Mouse (Mus musculus) gonadal fat pad, adult 2 months (tissue): ENCODE measurements around the gene 2310079G19Rik. TPM values are rescaled to one million over a fixed set of nuclear protein-coding genes. Genes with fewer than 3 reads are reported as not detected.

Source experiments
- polyA plus RNA-seq: library from polyadenylated mRNA; depleted of rRNA; stranded (reverse); fragments of >200 nt; gene quantifications from 2 replicates; pipeline ENCODE4 v1.2.3, GENCODE M21; 2012; rRNA removed

2310079G19Rik gene
- polyA plus RNA-seq, 1 experiment: not detected

Other genes with a start within 250 kb of the 2310079G19Rik start
- gene Cldn17, start 120.7 kb downstream of the 2310079G19Rik start, polyA plus RNA-seq: not detected in 2 replicates
- 40.6 and 42.3 TPM in 2 replicates for gene Cldn8, start 64.5 kb downstream of the 2310079G19Rik start, polyA plus RNA-seq
- not detected in 2 replicates for gene Krtap24-1, start 15.4 kb downstream of the 2310079G19Rik start, polyA plus RNA-seq
- gene Krtap26-1, start 20.1 kb upstream of the 2310079G19Rik start, polyA plus RNA-seq: not detected in 2 replicates
- gene Krtap27-1, start 44.0 kb upstream of the 2310079G19Rik start, polyA plus RNA-seq: not detected in 2 replicates
- not detected in 2 replicates for gene 2310061N02Rik, start 80.3 kb upstream of the 2310079G19Rik start, polyA plus RNA-seq
- not detected in 2 replicates for gene Krtap13-1, start 101.2 kb upstream of the 2310079G19Rik start, polyA plus RNA-seq
- not detected in 2 replicates for gene Krtap13, start 124.0 kb upstream of the 2310079G19Rik start, polyA plus RNA-seq
- gene 2310034C09Rik, start 131.2 kb upstream of the 2310079G19Rik start, polyA plus RNA-seq: not detected in 2 replicates
- not detected in 2 replicates for gene 2310057N15Rik, start 146.5 kb upstream of the 2310079G19Rik start, polyA plus RNA-seq
- gene Gm5965, start 150.2 kb upstream of the 2310079G19Rik start, polyA plus RNA-seq: not detected in 2 replicates
- gene Gm20741, start 184.6 kb upstream of the 2310079G19Rik start, polyA plus RNA-seq: not detected in 2 replicates
- not detected in 2 replicates for gene Krtap15, start 192.5 kb upstream of the 2310079G19Rik start, polyA plus RNA-seq
- not detected in 2 replicates for gene Krtap14, start 198.5 kb upstream of the 2310079G19Rik start, polyA plus RNA-seq
- gene Krtap19-1, start 241.7 kb upstream of the 2310079G19Rik start, polyA plus RNA-seq: not detected in 2 replicates
- not detected in 2 replicates for gene Krtap19-2, start 246.6 kb upstream of the 2310079G19Rik start, polyA plus RNA-seq